Mouse (Mus musculus) bone marrow macrophage, adult 2 months (primary cell): ENCODE results near the gene Slfn8. TPM values are rescaled to one million over a fixed set of nuclear protein-coding genes. Genes with fewer than 3 reads are reported as not detected.
"Not testable (repeated sequence)": the region's sequence is repeated elsewhere in the genome, so short reads cannot be mapped to it uniquely, and the experiment has no call there.

Experiments
- H3K27ac ChIP-seq: 2 replicates; pipeline ENCODE4 v1.5.1; 2012; ENCODE audit warnings: low read depth, low read length; ENCODE audit not compliant: insufficient read depth
- H3K4me1 ChIP-seq: 2 replicates; pipeline ENCODE4 v1.6.1; 2012; ENCODE audit warnings: low read length; ENCODE audit not compliant: control insufficient read depth, insufficient read depth
- H3K4me3 ChIP-seq: 2 replicates; pipeline ENCODE4 v1.5.1; 2012; ENCODE audit warnings: mild to moderate bottlenecking, low read length, moderate library complexity; ENCODE audit not compliant: insufficient read depth
- CTCF ChIP-seq: IDR thresholded peaks from 2 replicates; pipeline ENCODE4 v1.5.1; 2012; ENCODE audit warnings: low read depth, mild to moderate bottlenecking, low read length, moderate library complexity
- POLR2A ChIP-seq: IDR thresholded peaks from 2 replicates; pipeline ENCODE4 v1.6.1; 2012; ENCODE audit warnings: mild to moderate bottlenecking, low read depth, low read length, borderline replicate concordance
- polyA plus RNA-seq: library from polyadenylated mRNA; stranded (reverse); fragments of >200 nt; gene quantifications from 2 replicates; pipeline ENCODE4 v1.2.4, GENCODE M21; 2012; ENCODE audit not compliant: missing spikeins, insufficient read depth, insufficient read length

Slfn8 gene
- polyA plus RNA-seq, 1 experiment, result 69.5 TPM

- Histone ChIP-seq H3K4me3 (no peak overlapping the region), H3K27ac (no peak overlapping the region), H3K4me1 (peaks cover 9% of the 10 kb centered on the region)
- TF ChIP-seq CTCF (no peak), POLR2A (no peak)
These were observed 4.5 kb downstream of the Slfn8 start for GRCm38 (mm10) chr11:83016093-83016492.

GRCm38 (mm10) chr11:83013356-83013755, 7.3 kb downstream of the Slfn8 start:
- Histone ChIP-seq H3K4me1 (peaks cover 3% of the 10 kb centered on the region), H3K4me3 (no peak overlapping the region)
- TF ChIP-seq CTCF (no peak), POLR2A (no peak)

GRCm38 (mm10) chr11:82991469-82992166, 29.0 kb downstream of the Slfn8 start, which contains the start of gene Slfn9:
TSS of gene Slfn9 (minus strand) at chr11:82991830.
- Histone ChIP-seq H3K4me1 (peaks cover 15% of the 10 kb centered on the region), H3K27ac (peak within 1 kb of the TSS; percentile 72), H3K4me3 (peak within 1 kb of the TSS; percentile 70)
- TF ChIP-seq POLR2A (no peak), CTCF (no peak; the same call in 1 of the 2 replicates)

More at GRCm38 (mm10) chr11:83013356-83013755, 7.3 kb downstream of the Slfn8 start:
- no peak overlapping the region for H3K27ac ChIP-seq

- peak overlapping the region; percentile 72 for H3K27ac ChIP-seq
- H3K4me1 ChIP-seq, result peaks cover 18% of the 10 kb centered on the region
- peak overlapping the region; percentile 70 for H3K4me3 ChIP-seq
These were observed 29.8 kb downstream of the Slfn8 start for GRCm38 (mm10) chr11:82990612-82991385.

- H3K27ac ChIP-seq, result no peak overlapping the region
- H3K4me3 ChIP-seq, result no peak overlapping the region
- peaks cover 21% of the 10 kb centered on the region for H3K4me1 ChIP-seq
- no peak for TF ChIP-seq CTCF
- no peak for TF ChIP-seq POLR2A
These were observed 31.3 kb downstream of the Slfn8 start for GRCm38 (mm10) chr11:82989357-82989756.

GRCm38 (mm10) chr11:82987621-82988020, 33.0 kb downstream of the Slfn8 start:
- no peak overlapping the region for H3K27ac ChIP-seq
- TF ChIP-seq CTCF (no peak), POLR2A (no peak)
- peaks cover 14% of the 10 kb centered on the region for H3K4me1 ChIP-seq
- H3K4me3 ChIP-seq, result no peak overlapping the region

- TF ChIP-seq CTCF (no peak), POLR2A (no peak)
- H3K4me1 ChIP-seq, result peaks cover 6% of the 10 kb centered on the region; the same call in 1 of the 2 replicates
- H3K4me3 ChIP-seq, result no peak overlapping the region
- no peak overlapping the region for H3K27ac ChIP-seq
These were observed 37.4 kb downstream of the Slfn8 start for GRCm38 (mm10) chr11:82983193-82983592.

GRCm38 (mm10) chr11:82982409-82982808, 38.2 kb downstream of the Slfn8 start:
- H3K4me3 ChIP-seq, H3K4me1 ChIP-seq, H3K27ac ChIP-seq: not testable (repeated sequence)

GRCm38 (mm10) chr11:82973916-82974315, 46.7 kb downstream of the Slfn8 start:
- no peak for TF ChIP-seq POLR2A
- no peak for TF ChIP-seq CTCF
- Histone ChIP-seq H3K27ac (no peak overlapping the region), H3K4me3 (no peak overlapping the region), H3K4me1 (peaks cover 9% of the 10 kb centered on the region)

GRCm38 (mm10) chr11:82971590-82971974, 49.0 kb downstream of the Slfn8 start:
- Histone ChIP-seq H3K4me1 (peaks cover 9% of the 10 kb centered on the region), H3K4me3 (no peak overlapping the region), H3K27ac (no peak overlapping the region)
- no peak for TF ChIP-seq POLR2A
- TF ChIP-seq CTCF, result no peak
